Mouse (Mus musculus): ENCODE measurements around the gene Pias4. TPM values are rescaled to one million over a fixed set of nuclear protein-coding genes. Genes with fewer than 3 reads are reported as not detected.

The Pias4 gene
- total RNA-seq, 2 experiments from 2014 or later = 26.2 to 29.8 TPM

- peak; percentile 72 to 74 for DNase-seq
Observed at GRCm38 (mm10) chr10:81168521-81169244, 960 bp upstream of the Pias4 start.

- no peak for DNase-seq
Observed at GRCm38 (mm10) chr10:81168087-81168431, 336 bp upstream of the Pias4 start.

- no peak for DNase-seq
Observed at GRCm38 (mm10) chr10:81165118-81165517, 2.6 kb downstream of the Pias4 start.

DNA sequence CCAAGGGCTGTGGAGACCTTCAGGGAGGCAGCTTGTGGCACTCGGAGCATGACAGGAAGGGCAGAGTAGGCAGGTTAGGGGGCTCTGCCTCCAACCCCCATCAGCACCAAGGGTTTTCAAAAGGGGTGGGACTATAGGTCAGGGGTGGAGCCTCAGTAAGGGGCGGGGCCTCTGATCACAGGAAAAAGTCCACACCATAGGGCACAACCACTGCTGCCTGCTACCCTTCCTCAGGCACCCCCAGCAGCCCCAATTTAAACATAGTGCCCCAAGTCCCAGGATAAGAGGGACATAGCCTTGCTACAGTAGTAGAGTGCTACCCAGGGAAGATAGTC, 5.4 kb downstream of the Pias4 start:
- DNase-seq = no peak

GRCm38 (mm10) chr10:81161602-81162317, 6.0 kb downstream of the Pias4 start:
- no peak for DNase-seq

GRCm38 (mm10) chr10:81154736-81155135, 13.0 kb downstream of the Pias4 start:
- DNase-seq = no peak

- no peak for DNase-seq
Observed at GRCm38 (mm10) chr10:81154313-81154712, 13.4 kb downstream of the Pias4 start.

GRCm38 (mm10) chr10:81152609-81153008, 15.1 kb downstream of the Pias4 start:
- DNase-seq = no peak

DNA sequence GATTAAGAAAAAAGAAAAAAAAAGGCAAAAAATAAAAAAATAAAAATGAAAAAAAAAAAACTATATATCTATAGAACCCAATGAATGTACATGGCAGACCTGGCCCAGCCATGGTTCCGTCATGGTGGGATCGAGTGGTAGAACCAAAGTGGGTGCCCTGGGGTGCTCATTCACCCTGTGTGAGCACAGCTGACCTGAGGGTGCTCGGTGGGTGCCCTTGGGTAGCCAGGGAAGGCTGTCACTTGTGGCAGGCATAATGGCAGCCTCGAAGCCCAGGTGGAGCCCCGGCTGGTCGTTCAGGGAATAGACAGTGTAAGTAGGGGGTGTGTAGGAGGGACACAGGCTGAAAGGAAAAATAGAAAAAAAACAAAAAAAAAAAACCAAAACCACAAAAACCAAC, 16.5 kb downstream of the Pias4 start:
- DNase-seq = no peak

- no peak for DNase-seq
Observed at GRCm38 (mm10) chr10:81146296-81146695, 21.4 kb downstream of the Pias4 start.

- no peak for DNase-seq
Observed at GRCm38 (mm10) chr10:81145778-81146177, 21.9 kb downstream of the Pias4 start.

DNA sequence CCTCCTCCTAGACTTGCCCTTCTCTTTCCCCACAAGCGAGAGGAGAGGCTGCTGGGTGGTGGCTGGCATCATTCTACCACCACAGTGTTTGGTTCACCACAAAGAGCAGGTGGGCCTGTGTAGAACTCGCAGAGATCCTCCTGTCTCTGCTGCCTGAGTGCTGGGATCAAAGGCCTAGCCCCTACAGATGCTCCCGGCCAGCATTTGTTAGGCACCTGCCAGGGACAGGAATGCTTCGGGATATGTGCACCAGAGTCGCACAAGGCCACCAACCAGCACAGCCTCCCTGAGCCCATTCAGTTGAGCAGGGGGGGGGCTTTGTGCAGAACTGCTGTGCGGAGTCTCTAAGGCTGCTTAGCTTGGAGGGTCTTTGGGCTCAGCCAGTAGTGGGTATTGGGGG, 22.4 kb downstream of the Pias4 start:
- DNase-seq = no peak

GRCm38 (mm10) chr10:81144667-81145066, 23.1 kb downstream of the Pias4 start:
- DNase-seq = no peak

- no peak for DNase-seq
Observed at GRCm38 (mm10) chr10:81143845-81144437, 23.8 kb downstream of the Pias4 start.

GRCm38 (mm10) chr10:81143157-81143633, 24.5 kb downstream of the Pias4 start:
- no peak for DNase-seq

DNA sequence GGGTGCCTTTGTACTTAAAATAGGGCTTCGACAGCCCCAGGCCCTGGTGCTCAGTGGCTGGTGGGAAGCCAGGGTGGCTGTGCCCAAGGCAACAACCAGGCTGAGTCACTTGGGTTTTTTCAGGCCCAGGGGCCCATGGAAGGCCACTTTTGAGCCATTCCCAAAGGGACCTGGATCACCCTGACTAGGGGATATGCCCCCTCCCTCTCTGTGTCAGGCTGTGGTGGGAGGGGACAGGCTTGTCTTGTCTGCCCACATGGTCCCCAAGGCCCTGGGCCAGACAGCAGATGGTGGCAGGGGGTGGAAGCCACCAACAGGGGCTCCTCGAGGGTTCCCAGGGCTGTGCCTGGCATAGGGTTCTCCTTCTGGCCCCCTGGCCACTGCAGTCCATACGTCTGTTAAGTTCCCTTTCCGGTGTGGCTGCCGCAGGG, 25.2 kb downstream of the Pias4 start:
- no peak for DNase-seq

DNA sequence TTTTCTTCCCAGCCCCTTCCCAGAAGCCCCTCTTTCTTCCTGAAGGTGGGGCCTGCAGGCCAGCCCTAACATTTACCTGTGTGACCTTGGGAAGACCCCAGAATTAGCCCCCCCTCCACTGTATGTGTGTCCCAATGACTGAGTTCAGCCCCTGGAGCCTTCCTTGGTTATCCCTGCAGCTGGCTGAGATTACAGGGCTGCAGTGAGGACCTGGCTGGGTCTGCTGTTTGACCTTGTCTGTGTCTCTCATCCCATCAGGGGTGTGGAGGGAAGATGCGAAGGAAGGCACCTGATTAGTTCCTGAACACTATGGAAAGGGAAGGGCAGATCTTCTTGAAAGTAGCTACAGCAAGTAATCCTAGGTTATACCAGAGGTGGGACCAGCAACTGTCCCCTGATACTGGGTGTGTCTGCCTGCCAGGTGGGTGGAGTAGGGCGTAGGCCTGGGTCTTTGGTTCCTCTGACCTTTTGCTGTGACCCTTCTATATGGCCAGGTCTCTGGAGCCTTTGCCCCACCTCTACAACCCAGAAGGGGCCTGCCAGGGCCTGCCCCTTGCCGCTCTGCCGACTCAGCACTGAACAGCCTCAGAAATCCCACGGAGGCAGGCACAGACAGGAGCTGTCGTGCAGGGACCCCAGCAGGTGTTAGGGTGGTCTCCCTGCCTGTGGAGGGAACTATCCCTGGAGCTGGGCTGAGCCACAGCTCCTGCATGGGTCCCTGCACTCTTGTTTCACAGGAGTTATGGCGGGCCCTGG, 26.1 kb downstream of the Pias4 start:
- DNase-seq = no peak

- no peak for DNase-seq
Observed at GRCm38 (mm10) chr10:81140717-81141454, 26.8 kb downstream of the Pias4 start.

- DNase-seq = no peak
Observed at GRCm38 (mm10) chr10:81140005-81140404, 27.7 kb downstream of the Pias4 start.

- no peak for DNase-seq
Observed at GRCm38 (mm10) chr10:81139529-81139846, 28.2 kb downstream of the Pias4 start.

GRCm38 (mm10) chr10:81138821-81139528, 28.7 kb downstream of the Pias4 start:
- no peak for DNase-seq
